Mouse (Mus musculus) olfactory bulb, adult 2 months (tissue): Measurements from ENCODE around the gene Pim2.

ENCODE experiments used
- CTCF ChIP-seq: fragments of 200-500 bp; IDR thresholded peaks from 2 replicates; pipeline ENCODE4 v1.5.1; 2012; ENCODE audit warnings: low read depth, mild to moderate bottlenecking, low read length, moderate library complexity; ENCODE audit not compliant: insufficient read depth
- POLR2A ChIP-seq: fragments of 200-500 bp; IDR thresholded peaks from 2 replicates; pipeline ENCODE4 v1.6.1; 2012; ENCODE audit warnings: mild to moderate bottlenecking, low read depth, low read length, moderate library complexity; ENCODE audit not compliant: insufficient read depth

DNA sequence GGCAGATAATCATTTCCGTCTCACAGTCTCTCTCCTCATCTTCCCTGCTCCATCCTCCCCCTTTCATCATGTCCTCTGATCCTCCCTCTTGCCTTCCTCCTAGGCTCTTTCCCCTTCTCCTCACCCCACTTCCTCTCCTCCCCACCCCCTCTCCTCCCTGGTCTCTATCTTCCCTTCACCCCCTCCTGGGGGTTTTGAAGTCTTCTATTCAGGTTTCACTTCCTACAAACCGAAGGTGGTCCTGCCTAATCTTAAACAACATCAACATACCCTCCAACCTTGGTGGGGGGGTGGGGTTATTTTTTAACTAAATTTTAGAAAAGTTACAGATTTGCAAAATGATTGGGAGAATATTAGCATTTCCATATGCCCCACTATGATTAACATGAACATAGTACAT is 9.6 kb upstream of the Pim2 start:
- TF ChIP-seq POLR2A (no peak), CTCF (no peak)
